Mouse (Mus musculus): Measurements from ENCODE around the gene Hoxd8. TPM values are rescaled to one million over a fixed set of nuclear protein-coding genes. Genes with fewer than 3 reads are reported as not detected.
A peak's percentile ranks its signal among the peaks of the same experiment; 100 is the strongest.

The Hoxd8 gene
- polyA plus RNA-seq, 1 experiment from 2014 or later: 2.7 TPM

DNA sequence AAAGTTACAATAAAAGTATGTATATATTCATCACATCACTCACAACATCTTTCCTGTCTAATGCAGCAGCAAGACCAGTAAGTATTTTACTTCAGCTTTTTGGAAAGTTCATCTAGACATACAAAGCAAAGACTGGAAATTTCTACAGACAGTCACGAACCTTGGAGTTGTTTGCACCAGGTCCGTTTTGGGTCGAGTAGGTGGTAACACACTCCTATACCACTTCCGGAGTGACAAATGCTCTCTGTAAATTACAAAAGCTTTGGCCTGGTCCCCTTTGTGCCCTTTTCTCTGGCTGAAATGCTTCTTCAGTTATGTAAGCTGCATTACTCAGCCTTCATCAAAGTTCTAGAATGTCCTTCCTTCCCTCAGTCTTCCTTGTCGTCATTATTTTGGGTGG lies 49.3 kb downstream of the Hoxd8 start:
- TF ChIP-seq CTCF (IDR thresholded peaks at IDR 0.05; ENCODE audit: low read depth): no peak
- Histone ChIP-seq H3K27me3 (replicated peaks; ENCODE audit: control insufficient read depth, insufficient read depth, low read length) (peaks cover 83% of the 10 kb centered on the region), H3K9ac (ENCODE audit: low read depth, low read length) (no peak overlapping the region), H3K4me2 (replicated peaks; ENCODE audit: low read depth) (no peak overlapping the region), H3K36me3 (ENCODE audit: control insufficient read depth, insufficient read depth) (no peaks in the 10 kb centered on the region), H3K27ac (ENCODE audit: low read depth, low read length) (no peak overlapping the region), H3K9me3 (ENCODE audit: control insufficient read depth) (no peaks in the 10 kb centered on the region), H3K4me1 (replicated peaks; ENCODE audit: control insufficient read depth, insufficient read depth, low read length) (no peaks in the 10 kb centered on the region), H3K4me3 (ENCODE audit: low read depth, low read length) (no peak overlapping the region)
- no peak for ATAC-seq
- 49% methylated on average over 5 of the region's 5 CpGs for WGBS

MicroRNA genes within 50 kb of the gene (microRNA counts, 519-probe panel; counts per million panel counts)
- microRNA mmu-miR-10b: 4,474 counts per million, percentile 69 among the panel's probes with 10 or more counts

Small RNA genes within 50 kb of the gene (microRNA-seq; reads per million reads assigned to microRNA genes)
- gene Gm44463 (not detected), gene Mir10b (9,418 reads per million, percentile 93 among the genes with 10 or more reads in this experiment)

Other genes starting within 250 kb of the Hoxd8 start
- 11.7 and 13.4 TPM in 2 replicates for gene Lnpk, start 125.2 kb upstream of the Hoxd8 start, polyA plus RNA-seq (2015; fragmentation: Nextera tagmentation; extraction: Ambion mirVana)
- gene Evx2, start 45.1 kb upstream of the Hoxd8 start, polyA plus RNA-seq (2015; fragmentation: Nextera tagmentation; extraction: Ambion mirVana): not detected in 2 replicates
- gene Hoxd13, start 36.3 kb upstream of the Hoxd8 start, polyA plus RNA-seq (2015; fragmentation: Nextera tagmentation; extraction: Ambion mirVana): not detected in 2 replicates
- 0.12 TPM in 1 of 2 replicates, not detected in the other for gene Hoxd12, start 29.6 kb upstream of the Hoxd8 start, polyA plus RNA-seq (2015; fragmentation: Nextera tagmentation; extraction: Ambion mirVana)
- 0.64 TPM in 1 of 2 replicates, not detected in the other for gene Hoxd11, start 25.1 kb upstream of the Hoxd8 start, polyA plus RNA-seq (2015; fragmentation: Nextera tagmentation; extraction: Ambion mirVana)
- gene Hoxd10, start 12.7 kb upstream of the Hoxd8 start, polyA plus RNA-seq (2015; fragmentation: Nextera tagmentation; extraction: Ambion mirVana): 0.10 and 1.6 TPM in 2 replicates
- 0.64 and 1.6 TPM in 2 replicates for gene Hoxd9, start 6.9 kb upstream of the Hoxd8 start, polyA plus RNA-seq (2015; fragmentation: Nextera tagmentation; extraction: Ambion mirVana)
- gene Hoxd3, start 7.3 kb downstream of the Hoxd8 start, polyA plus RNA-seq (2015; fragmentation: Nextera tagmentation; extraction: Ambion mirVana): 3.2 and 3.3 TPM in 2 replicates
- gene Hoxd4, start 7.3 kb downstream of the Hoxd8 start, polyA plus RNA-seq (2015; fragmentation: Nextera tagmentation; extraction: Ambion mirVana): 0.20 and 0.51 TPM in 2 replicates
- gene Gm28230, start 22.1 kb downstream of the Hoxd8 start, polyA plus RNA-seq (2015; fragmentation: Nextera tagmentation; extraction: Ambion mirVana): 0.17 TPM in 1 of 2 replicates, not detected in the other
- gene Hoxd1, start 58.4 kb downstream of the Hoxd8 start, polyA plus RNA-seq (2015; fragmentation: Nextera tagmentation; extraction: Ambion mirVana): not detected in 2 replicates
- 87.1 and 96.3 TPM in 2 replicates for gene Mtx2, start 121.2 kb downstream of the Hoxd8 start, polyA plus RNA-seq (2015; fragmentation: Nextera tagmentation; extraction: Ambion mirVana)